Mouse (Mus musculus) testis, adult 2 months (tissue): ENCODE measurements around the gene Olfr1263. TPM values are rescaled to one million over a fixed set of nuclear protein-coding genes. Genes with fewer than 3 reads are reported as not detected.

ENCODE experiments used
- H3K27ac ChIP-seq: fragments of 200-500 bp; 2 replicates; pipeline ENCODE4 v1.5.1; 2012; ENCODE audit warnings: low read depth, low read length; ENCODE audit not compliant: control insufficient read depth, insufficient read depth
- H3K27me3 ChIP-seq: fragments of 200-500 bp; 2 replicates; pipeline ENCODE4 v1.6.1; 2012; ENCODE audit warnings: mild to moderate bottlenecking, low read length, moderate library complexity; ENCODE audit not compliant: control insufficient read depth, insufficient read depth
- H3K36me3 ChIP-seq: fragments of 200-500 bp; 2 replicates; pipeline ENCODE4 v1.6.1; 2012; ENCODE audit warnings: mild to moderate bottlenecking, low read length; ENCODE audit not compliant: control insufficient read depth, insufficient read depth
- H3K4me1 ChIP-seq: fragments of 200-500 bp; 2 replicates; pipeline ENCODE4 v1.6.1; 2012; ENCODE audit warnings: low read length; ENCODE audit not compliant: control insufficient read depth, insufficient read depth
- H3K4me3 ChIP-seq: fragments of 200-500 bp; 2 replicates; pipeline ENCODE4 v1.5.1; 2012; ENCODE audit warnings: low read depth, mild to moderate bottlenecking, low read length, moderate library complexity, mixed read lengths; ENCODE audit not compliant: control insufficient read depth
- CTCF ChIP-seq: fragments of 200-500 bp; IDR thresholded peaks from 2 replicates; pipeline ENCODE4 v1.5.1; 2012; ENCODE audit warnings: low read depth, mild to moderate bottlenecking, inconsistent platforms, low read length, moderate library complexity; ENCODE audit not compliant: control insufficient read depth, insufficient read depth, insufficient replicate concordance
- POLR2A ChIP-seq: fragments of 200-500 bp; IDR thresholded peaks from 2 replicates; pipeline ENCODE4 v1.6.1; 2012; ENCODE audit warnings: low read depth, mild to moderate bottlenecking, inconsistent platforms, low read length, moderate library complexity; ENCODE audit not compliant: control insufficient read depth
- polyA plus RNA-seq: library from polyadenylated mRNA; depleted of rRNA; stranded (reverse); fragments of >200 nt; gene quantifications from 2 replicates; pipeline ENCODE4 v1.2.3, GENCODE M21; 2012; rRNA removed

The Olfr1263 gene
- not detected in 2 replicates for polyA plus RNA-seq

- TF ChIP-seq CTCF = no peak
- no peak for TF ChIP-seq POLR2A
Observed at GRCm38 (mm10) chr2:90011831-90012230, at the start of gene Olfr1263. Gene Olfr1263, plus strand, starts transcription at chr2:90012131.

GRCm38 (mm10) chr2:89974184-89974583 is 37.7 kb upstream of the Olfr1263 start, which contains the start of gene Olfr1260:
Gene Olfr1260, plus strand, starts transcription at chr2:89974340.
- Histone ChIP-seq H3K27ac (no peak within 1 kb of the TSS), H3K27me3 (no peaks in the 10 kb centered on the region), H3K4me1 (no peaks in the 10 kb centered on the region), H3K36me3 (no peaks in the 10 kb centered on the region), H3K4me3 (no peak within 1 kb of the TSS)
- TF ChIP-seq CTCF (no peak), POLR2A (no peak)

More at GRCm38 (mm10) chr2:90011831-90012230, at the start of gene Olfr1263:
- H3K4me1 ChIP-seq = no peaks in the 10 kb centered on the region
- no peaks in the 10 kb centered on the region for H3K27me3 ChIP-seq
- H3K4me3 ChIP-seq = no peak within 1 kb of the TSS
- H3K36me3 ChIP-seq = no peaks in the 10 kb centered on the region
- no peak within 1 kb of the TSS for H3K27ac ChIP-seq

GRCm38 (mm10) chr2:89977709-89978108 is 34.2 kb upstream of the Olfr1263 start:
- no peaks in the 10 kb centered on the region for H3K36me3 ChIP-seq
- H3K4me1 ChIP-seq = no peaks in the 10 kb centered on the region
- TF ChIP-seq POLR2A (no peak), CTCF (no peak)
- no peak overlapping the region for H3K27ac ChIP-seq
- no peaks in the 10 kb centered on the region for H3K27me3 ChIP-seq
- no peak overlapping the region for H3K4me3 ChIP-seq

- no peaks in the 10 kb centered on the region for H3K36me3 ChIP-seq
- no peaks in the 10 kb centered on the region for H3K27me3 ChIP-seq
- H3K27ac ChIP-seq = no peak within 1 kb of the TSS
- TF ChIP-seq CTCF (no peak), POLR2A (no peak)
- no peaks in the 10 kb centered on the region for H3K4me1 ChIP-seq
- H3K4me3 ChIP-seq = no peak within 1 kb of the TSS
Observed at GRCm38 (mm10) chr2:89990921-89991320, 21.0 kb upstream of the Olfr1263 start, which contains the start of gene Olfr1261. Gene Olfr1261, plus strand, starts transcription at chr2:89991221.

GRCm38 (mm10) chr2:89999845-90000244 is 12.1 kb upstream of the Olfr1263 start, which contains the start of gene Olfr1262:
Gene Olfr1262, plus strand, starts transcription at chr2:90000145.
- Histone ChIP-seq H3K4me1 (no peaks in the 10 kb centered on the region), H3K4me3 (no peak within 1 kb of the TSS), H3K27ac (no peak within 1 kb of the TSS), H3K36me3 (no peaks in the 10 kb centered on the region), H3K27me3 (no peaks in the 10 kb centered on the region)
- no peak for TF ChIP-seq CTCF
- no peak for TF ChIP-seq POLR2A

GRCm38 (mm10) chr2:90025477-90025876 is 13.5 kb downstream of the Olfr1263 start, which contains the start of gene Olfr1264:
Gene Olfr1264, minus strand, starts transcription at chr2:90025577.
- Histone ChIP-seq H3K4me1 (no peaks in the 10 kb centered on the region), H3K36me3 (no peaks in the 10 kb centered on the region), H3K4me3 (no peak within 1 kb of the TSS), H3K27me3 (no peaks in the 10 kb centered on the region), H3K27ac (no peak within 1 kb of the TSS)
- no peak for TF ChIP-seq POLR2A
- no peak for TF ChIP-seq CTCF

GRCm38 (mm10) chr2:90035037-90035436 is 23.1 kb downstream of the Olfr1263 start, which contains the start of gene Olfr1265:
Gene Olfr1265, plus strand, starts transcription at chr2:90035337.
- TF ChIP-seq CTCF = no peak
- no peak for TF ChIP-seq POLR2A
- Histone ChIP-seq H3K4me3 (no peak within 1 kb of the TSS), H3K27me3 (no peaks in the 10 kb centered on the region), H3K36me3 (no peaks in the 10 kb centered on the region), H3K4me1 (no peaks in the 10 kb centered on the region), H3K27ac (no peak within 1 kb of the TSS)
